Mouse (Mus musculus) liver, adult (tissue): Measurements from ENCODE around the gene Vmn1r160.
"Not testable (repeated sequence)": the region's sequence is repeated elsewhere in the genome, so short reads cannot be mapped to it uniquely, and the experiment has no call there.

Experiments used
- GATA4 ChIP-seq: IDR thresholded peaks from 2 replicates; pipeline ENCODE4 v1.6.1; 2014; ENCODE audit warnings: mild to moderate bottlenecking, low read length; ENCODE audit not compliant: insufficient replicate concordance

Vmn1r160 gene

DNA sequence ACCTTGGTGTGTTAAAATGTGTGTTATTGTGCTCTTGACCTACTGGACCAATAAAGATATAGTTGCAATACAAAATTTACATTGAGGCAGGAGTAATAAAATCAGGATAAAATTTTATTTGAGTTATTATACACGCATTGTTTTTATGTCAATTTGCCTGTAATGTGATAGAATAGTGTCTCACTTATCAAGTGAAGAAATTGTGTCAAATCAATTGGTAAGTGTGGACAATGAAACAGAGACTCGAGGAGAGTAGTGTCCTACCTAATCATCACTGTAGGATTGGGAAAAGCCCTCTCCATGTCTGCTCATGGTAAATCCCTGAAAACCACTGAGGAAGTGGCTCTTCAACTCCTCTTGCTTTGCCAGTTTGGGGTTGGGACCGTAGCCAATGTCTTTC lies at the start of gene Vmn1r160:
Gene Vmn1r160, plus strand, starts transcription at position 301 of the 400 bp plus-strand sequence.
- not testable (repeated sequence) for TF ChIP-seq GATA4

DNA sequence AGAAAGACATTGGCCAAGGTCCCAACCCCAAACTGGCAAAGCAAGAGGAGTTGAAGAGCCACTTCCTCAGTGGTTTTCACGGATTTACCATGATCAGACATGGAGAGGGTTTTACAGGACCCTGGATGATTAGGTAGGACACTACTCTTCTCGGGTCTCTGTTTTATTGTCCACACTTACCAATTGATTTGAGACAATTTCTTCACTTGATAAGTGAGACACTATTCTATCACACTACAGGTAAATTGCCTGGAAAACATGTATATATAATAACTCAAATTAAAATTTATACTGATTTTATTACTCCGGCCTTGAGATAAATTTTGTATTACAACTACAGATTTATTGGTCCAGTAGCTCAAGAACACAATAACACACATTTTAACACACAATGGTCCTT lies 27.5 kb upstream of the Vmn1r160 start, which contains the start of gene Vmn1r159:
Gene Vmn1r159, minus strand, starts transcription at position 101 of the 400 bp plus-strand sequence.
- not testable (repeated sequence) for TF ChIP-seq GATA4
